Mouse (Mus musculus): ENCODE measurements around the gene Cdh6. TPM values are rescaled to one million over a fixed set of nuclear protein-coding genes. Genes with fewer than 3 reads are reported as not detected.
A peak's percentile ranks its signal among the peaks of the same experiment; 100 is the strongest.

Cdh6 gene
- total RNA-seq, 2 experiments from 2014 or later: 6.9 to 10.7 TPM

DNA sequence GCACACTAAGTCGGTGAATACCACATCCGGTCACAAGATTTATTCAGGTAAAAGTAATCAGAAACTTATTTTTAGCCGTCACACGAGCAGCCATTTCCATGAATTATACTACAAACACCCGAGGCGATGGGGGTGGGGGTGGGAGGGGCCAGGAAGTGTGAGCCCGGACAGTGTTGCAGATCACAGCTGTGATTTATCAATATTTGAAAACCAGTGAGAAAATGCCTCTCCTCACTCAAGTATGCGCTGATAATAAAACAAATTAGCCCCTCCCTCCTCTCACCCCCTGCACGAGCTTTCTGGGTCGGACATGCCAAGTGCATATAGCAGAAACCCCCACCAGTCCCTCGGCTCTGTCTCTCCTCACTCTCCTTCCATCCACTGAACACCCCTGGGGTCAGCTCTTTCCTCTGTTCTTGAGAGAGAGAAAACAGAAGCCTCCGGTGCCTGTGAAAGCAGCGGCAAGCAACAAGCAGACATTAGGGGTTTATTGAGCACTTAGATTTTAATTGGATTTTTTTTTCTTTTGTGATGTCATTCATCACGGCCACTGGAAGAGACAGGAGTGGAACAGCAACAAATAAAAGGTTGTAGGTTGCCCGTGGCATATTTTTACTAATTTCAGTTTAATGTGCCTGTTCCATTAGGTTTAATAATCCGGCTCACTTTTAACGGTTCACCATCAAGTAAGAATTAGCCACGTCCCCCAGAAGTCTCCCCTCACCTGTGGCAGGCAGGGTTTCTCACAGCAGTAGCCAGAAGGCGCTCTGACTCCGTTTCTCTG lies 105.9 kb downstream of the Cdh6 start:
- DNase-seq (ENCODE audit: low spot score in 2 of 2): no peak

DNA sequence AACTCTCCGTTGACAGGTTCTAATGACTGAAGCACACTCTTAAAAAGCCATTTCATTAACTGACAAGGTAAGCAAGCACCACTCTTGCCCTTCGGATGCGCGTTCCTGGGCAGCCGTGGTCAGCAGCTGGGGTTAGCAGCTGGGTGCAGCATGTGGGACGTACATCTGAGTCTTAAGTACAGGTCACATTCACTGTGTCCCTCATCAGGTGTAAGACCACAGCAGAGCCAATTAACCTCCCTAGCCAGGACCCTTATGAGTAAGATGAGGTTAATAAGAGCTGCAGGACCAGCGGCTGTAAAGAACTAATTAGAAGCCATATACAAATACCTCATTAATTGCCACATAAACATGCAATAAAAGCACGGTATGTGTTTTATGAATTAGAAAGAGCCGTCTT lies 106.7 kb downstream of the Cdh6 start:
- no peak for DNase-seq (ENCODE audit: low spot score in 2 of 2)

GRCm38 (mm10) chr15:13063633-13064032 lies 109.8 kb downstream of the Cdh6 start:
- no peak for DNase-seq (ENCODE audit: low spot score in 2 of 2)

GRCm38 (mm10) chr15:13057728-13058127 lies 115.7 kb downstream of the Cdh6 start:
- no peak for DNase-seq (ENCODE audit: low spot score in 2 of 2)

GRCm38 (mm10) chr15:13057302-13057701 lies 116.2 kb downstream of the Cdh6 start:
- no peak for DNase-seq (ENCODE audit: low spot score in 2 of 2)

GRCm38 (mm10) chr15:13047910-13048309 lies 125.6 kb downstream of the Cdh6 start:
- peak in 1 of 2 experiments; percentile 20 for DNase-seq (ENCODE audit: low spot score in 2 of 2)

DNA sequence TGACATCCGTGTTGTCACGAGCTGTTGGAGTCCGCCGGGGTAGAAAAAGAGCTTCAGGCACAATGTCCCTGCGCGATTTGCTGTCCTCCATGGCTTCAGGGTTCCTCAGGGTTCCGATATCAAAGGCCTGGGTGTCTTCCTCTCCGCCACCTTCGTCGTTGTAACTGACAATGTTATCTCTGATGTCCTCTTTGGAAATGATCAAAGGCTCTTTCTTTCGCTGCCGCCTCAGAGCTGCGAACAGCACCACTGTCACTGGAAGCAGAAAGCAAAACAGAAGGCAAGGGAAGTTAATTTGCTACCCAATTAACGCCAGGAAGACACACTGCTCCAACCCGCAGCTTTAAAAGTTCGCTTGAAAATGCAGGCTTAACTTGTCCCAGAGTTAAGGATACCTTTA lies 139.0 kb downstream of the Cdh6 start:
- no peak for DNase-seq (ENCODE audit: low spot score in 2 of 2)

- no peak for DNase-seq (ENCODE audit: low spot score in 2 of 2)
Observed at GRCm38 (mm10) chr15:13030641-13031040, 142.8 kb downstream of the Cdh6 start.

- DNase-seq (ENCODE audit: low spot score in 2 of 2): no peak
Observed at GRCm38 (mm10) chr15:13027513-13027912, 146.0 kb downstream of the Cdh6 start.

DNA sequence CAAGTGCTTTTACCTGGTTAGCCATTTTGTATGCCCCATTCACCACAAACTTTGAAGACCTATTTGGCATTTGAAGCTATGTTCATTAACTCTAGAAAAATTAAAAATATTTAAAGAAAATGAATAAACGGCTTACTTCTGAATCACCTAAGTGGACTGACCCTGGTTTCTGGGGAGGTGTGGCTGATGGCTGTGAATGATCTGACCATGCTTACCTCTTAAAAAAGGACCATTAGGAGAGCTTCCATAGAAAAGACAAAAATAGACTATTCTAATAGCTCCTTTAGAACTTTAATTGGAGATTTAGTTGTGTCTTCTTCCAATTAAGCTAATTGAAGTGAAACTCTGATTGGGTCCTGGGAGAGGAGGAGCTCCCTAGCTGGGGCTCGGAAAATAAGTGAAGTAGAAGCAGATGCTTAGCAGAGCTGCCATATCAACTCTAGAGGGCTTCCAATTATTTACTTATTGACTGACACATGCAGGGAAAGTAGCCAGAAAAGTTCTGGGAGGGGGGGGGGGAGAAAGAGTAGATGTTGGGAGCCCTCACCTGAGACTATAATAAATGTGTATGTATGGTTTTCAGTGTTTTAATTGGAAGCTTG lies 156.6 kb downstream of the Cdh6 start:
- no peak for DNase-seq (ENCODE audit: low spot score in 2 of 2)

GRCm38 (mm10) chr15:13008803-13009202 lies 164.7 kb downstream of the Cdh6 start:
- DNase-seq (ENCODE audit: low spot score in 2 of 2): no peak

- no peak for DNase-seq (ENCODE audit: low spot score in 2 of 2)
Observed at GRCm38 (mm10) chr15:13005934-13006333, 167.5 kb downstream of the Cdh6 start.

DNA sequence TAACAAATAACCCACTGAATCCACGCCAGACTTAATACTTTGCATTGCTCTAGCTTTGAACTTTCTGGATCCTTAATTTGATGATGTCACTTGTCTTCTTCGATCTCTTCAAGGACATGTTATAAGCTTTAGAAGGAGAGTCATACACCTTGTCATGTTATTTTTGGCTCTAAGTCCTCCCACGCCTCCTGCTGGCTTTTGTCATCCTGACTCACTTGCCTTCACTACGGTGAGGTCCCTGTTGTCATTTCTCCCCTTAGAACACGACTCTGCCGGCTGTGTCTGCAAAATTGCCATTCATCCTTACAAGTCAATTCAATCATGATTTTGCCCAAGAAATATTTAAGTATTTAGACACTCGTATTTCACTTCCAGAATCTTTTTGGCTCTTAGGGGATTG lies 171.9 kb downstream of the Cdh6 start:
- DNase-seq (ENCODE audit: low spot score in 2 of 2): no peak

- no peak for DNase-seq (ENCODE audit: low spot score in 2 of 2)
Observed at GRCm38 (mm10) chr15:12994563-12995359, 178.7 kb downstream of the Cdh6 start.
